Mouse (Mus musculus) ES-Bruce4 (cell line): ENCODE data around the gene Adar. TPM values are rescaled to one million over a fixed set of nuclear protein-coding genes. Genes with fewer than 3 reads are reported as not detected.

Experiments used
- H3K27ac ChIP-seq: 2 replicates; pipeline ENCODE4 v1.5.1; 2012; ENCODE audit warnings: low read length, inconsistent platforms; ENCODE audit not compliant: insufficient read depth
- H3K27me3 ChIP-seq: 2 replicates; pipeline ENCODE4 v1.6.1; 2012; ENCODE audit warnings: mild to moderate bottlenecking, low read length, inconsistent platforms; ENCODE audit not compliant: control insufficient read depth, poor library complexity, insufficient read depth, severe bottlenecking
- H3K36me3 ChIP-seq: 2 replicates; pipeline ENCODE4 v1.6.1; 2012; ENCODE audit warnings: inconsistent platforms, mild to moderate bottlenecking, low read length, moderate library complexity; ENCODE audit not compliant: control insufficient read depth, poor library complexity, insufficient read depth, severe bottlenecking
- H3K4me1 ChIP-seq: one replicate; pipeline ENCODE4 v1.8.1; 2011; ENCODE audit warnings: low read length; ENCODE audit not compliant: control insufficient read depth, insufficient read depth
- H3K4me3 ChIP-seq: 2 replicates; pipeline ENCODE4 v1.5.1; 2011; ENCODE audit warnings: low read depth, mild to moderate bottlenecking, low read length
- H3K9ac ChIP-seq: 2 replicates; pipeline ENCODE4 v1.6.1; 2012; ENCODE audit warnings: low read depth, mild to moderate bottlenecking, inconsistent platforms; ENCODE audit not compliant: poor library complexity, severe bottlenecking
- H3K9me3 ChIP-seq: replicated peaks from 2 replicates; pipeline ENCODE4 v1.6.1; 2012; ENCODE audit warnings: mild to moderate bottlenecking, low read length, inconsistent platforms; ENCODE audit not compliant: control insufficient read depth, poor library complexity, insufficient read depth, severe bottlenecking
- CTCF ChIP-seq: IDR thresholded peaks from one replicate; pipeline ENCODE4 v1.8.1; 2011; ENCODE audit warnings: low read depth, low read length
- EP300 ChIP-seq: IDR thresholded peaks from 2 replicates; pipeline ENCODE4 v1.6.1; 2011; ENCODE audit warnings: low read depth, low read length; ENCODE audit not compliant: insufficient read depth
- POLR2A ChIP-seq: IDR thresholded peaks from one replicate; pipeline ENCODE4 v1.8.1; 2011; ENCODE audit warnings: low read length; ENCODE audit not compliant: insufficient read depth
- polyA plus RNA-seq: library from polyadenylated mRNA; stranded (reverse); fragments of >200 nt; gene quantifications from 2 replicates; pipeline ENCODE4 v1.2.4, GENCODE M21; 2011; ENCODE audit warnings: low read depth; ENCODE audit not compliant: missing spikeins, insufficient read depth, insufficient read length

The Adar gene
- polyA plus RNA-seq, 1 experiment = 36.7 TPM

- Histone ChIP-seq H3K27ac (no peak overlapping the region), H3K9ac (no peak overlapping the region), H3K4me1 (no peaks in the 10 kb centered on the region), H3K9me3 (no peaks in the 10 kb centered on the region; the same call in 1 of the 2 replicates), H3K36me3 (no peaks in the 10 kb centered on the region), H3K4me3 (peak overlapping the region; percentile 55), H3K27me3 (no peaks in the 10 kb centered on the region; the same call in 1 of the 2 replicates)
- TF ChIP-seq CTCF (peak; percentile 98), EP300 (peak; percentile 40; the same call in 1 of the 2 replicates), POLR2A (no peak)
Measured at GRCm38 (mm10) chr3:89688694-89689581, 25.9 kb upstream of the Adar start.

GRCm38 (mm10) chr3:89691776-89692175, 23.0 kb upstream of the Adar start:
- Histone ChIP-seq H3K4me1 (no peaks in the 10 kb centered on the region), H3K4me3 (no peak overlapping the region), H3K27me3 (no peaks in the 10 kb centered on the region), H3K27ac (no peak overlapping the region), H3K36me3 (no peaks in the 10 kb centered on the region), H3K9ac (no peak overlapping the region), H3K9me3 (no peaks in the 10 kb centered on the region; the same call in 1 of the 2 replicates)
- no peak for TF ChIP-seq CTCF
- TF ChIP-seq EP300 = no peak
- TF ChIP-seq POLR2A = no peak

- Histone ChIP-seq H3K4me1 (no peaks in the 10 kb centered on the region), H3K9ac (no peak overlapping the region), H3K9me3 (no peaks in the 10 kb centered on the region; the same call in 1 of the 2 replicates), H3K4me3 (no peak overlapping the region), H3K36me3 (no peaks in the 10 kb centered on the region), H3K27me3 (no peaks in the 10 kb centered on the region; the same call in 1 of the 2 replicates), H3K27ac (no peak overlapping the region)
- TF ChIP-seq EP300 = no peak
- TF ChIP-seq CTCF = no peak
- no peak for TF ChIP-seq POLR2A
Measured at GRCm38 (mm10) chr3:89696152-89696821, 18.5 kb upstream of the Adar start.

- H3K4me1 ChIP-seq = no peaks in the 10 kb centered on the region
- no peak overlapping the region for H3K27ac ChIP-seq
- no peak overlapping the region for H3K9ac ChIP-seq
- H3K9me3 ChIP-seq = no peaks in the 10 kb centered on the region
- H3K36me3 ChIP-seq = no peaks in the 10 kb centered on the region
- H3K27me3 ChIP-seq = no peaks in the 10 kb centered on the region; the same call in 1 of the 2 replicates
- no peak overlapping the region for H3K4me3 ChIP-seq
- TF ChIP-seq CTCF (no peak), EP300 (no peak), POLR2A (no peak)
Measured at GRCm38 (mm10) chr3:89698958-89699357, 15.9 kb upstream of the Adar start.

- Histone ChIP-seq H3K4me1 (no peaks in the 10 kb centered on the region), H3K36me3 (no peaks in the 10 kb centered on the region), H3K9me3 (no peaks in the 10 kb centered on the region), H3K4me3 (no peak overlapping the region), H3K9ac (no peak overlapping the region), H3K27me3 (no peaks in the 10 kb centered on the region; the same call in 1 of the 2 replicates), H3K27ac (no peak overlapping the region)
- TF ChIP-seq CTCF = no peak
- TF ChIP-seq POLR2A = no peak
- TF ChIP-seq EP300 = no peak
Measured at GRCm38 (mm10) chr3:89700461-89700860, 14.4 kb upstream of the Adar start.
